Mouse (Mus musculus) adrenal gland, adult 18-20 months (tissue): ENCODE data around the gene Ankfn1. TPM values are rescaled to one million over a fixed set of nuclear protein-coding genes. Genes with fewer than 3 reads are reported as not detected.

Source experiments
- DNase-seq, 2 experiments: peaks; one replicate each; pipeline ENCODE4 v3.0.0; 2021 to 2022; ENCODE audit warnings: low spot score in 2 of 2
- total RNA-seq, 2 experiments: library from RNA; stranded (reverse); gene quantifications; 1 replicate in 1 of 2; 2 replicates in 1 of 2; pipeline ENCODE4 v1.2.3; 2021

Ankfn1 gene
- total RNA-seq, 2 experiments from 2014 or later = 0.26 to 0.27 TPM

DNA sequence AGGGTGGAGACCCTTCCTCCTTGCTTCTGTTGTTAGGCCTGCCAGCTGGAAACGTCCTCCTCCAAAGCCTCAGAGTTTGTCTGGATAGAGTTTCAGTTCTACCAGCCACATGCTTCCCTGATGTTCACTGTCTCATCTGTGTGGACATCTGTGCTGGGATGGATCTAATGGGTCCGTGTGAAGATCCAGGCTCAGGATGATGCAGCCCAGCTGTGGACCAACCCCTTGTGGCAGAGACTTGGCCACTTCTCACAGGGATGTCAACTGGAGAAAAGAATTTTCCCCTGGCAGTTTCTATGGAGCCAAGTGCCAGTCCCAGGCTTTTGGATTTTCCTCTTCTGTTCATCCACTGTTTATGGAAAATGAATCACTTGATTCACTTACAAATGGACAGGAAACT is 100.5 kb downstream of the Ankfn1 start:
- DNase-seq = no peak

DNA sequence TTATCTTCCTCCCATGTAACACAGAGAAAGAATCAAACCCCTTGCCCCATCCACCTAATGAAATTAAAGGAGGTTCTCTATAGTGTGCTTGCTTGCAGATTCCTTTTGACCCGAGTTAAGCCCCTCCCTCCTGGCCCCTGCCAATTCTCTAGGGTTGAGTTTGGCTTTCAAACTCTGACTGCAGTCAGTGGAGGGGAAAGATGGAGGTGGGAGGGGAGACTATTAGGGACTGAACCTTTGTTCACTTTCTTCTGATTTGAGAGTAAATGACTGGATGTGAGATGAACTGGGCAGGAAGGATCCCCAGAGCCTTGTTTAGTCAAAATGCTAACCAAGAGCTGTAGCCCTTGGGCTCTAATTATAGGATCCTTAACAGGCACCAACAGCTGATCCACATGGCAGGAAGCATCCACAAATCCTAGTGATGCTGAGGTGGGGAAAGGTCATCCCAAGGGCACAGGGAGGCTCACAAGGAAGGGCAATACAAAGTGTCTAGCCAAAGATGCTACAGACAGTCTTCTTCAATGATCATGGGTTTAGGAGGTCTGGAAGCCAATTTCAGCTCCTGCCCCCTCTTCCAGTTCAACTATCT is 103.4 kb downstream of the Ankfn1 start:
- DNase-seq = no peak

DNA sequence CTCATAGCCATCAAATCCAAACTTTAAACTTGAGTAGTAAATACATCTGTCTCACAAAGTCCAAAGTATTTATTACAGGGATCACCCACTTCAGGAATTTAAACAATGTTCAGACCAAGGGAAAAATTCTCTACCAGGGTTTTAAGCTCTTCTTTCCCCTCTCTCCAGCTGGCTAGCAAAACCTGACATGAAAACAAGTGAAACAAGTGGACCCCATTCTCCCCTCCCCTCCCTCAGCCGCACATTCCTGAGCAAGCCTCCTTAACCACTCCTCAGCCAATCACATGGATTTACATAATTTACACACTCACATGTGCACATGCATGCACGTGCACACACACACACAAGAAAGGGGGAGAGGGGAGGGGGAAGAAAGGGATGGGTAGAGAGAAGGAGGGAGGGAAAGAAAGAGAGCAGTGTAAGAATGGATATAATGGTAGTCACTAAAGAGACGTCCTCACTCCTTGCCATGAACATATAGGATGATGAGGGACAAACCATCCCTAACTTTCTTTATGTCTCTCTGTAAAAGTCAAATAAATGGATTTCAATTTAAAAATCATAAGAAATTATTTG is 104.9 kb downstream of the Ankfn1 start:
- DNase-seq = no peak

GRCm38 (mm10) chr11:89665170-89665880 is 112.1 kb downstream of the Ankfn1 start:
- DNase-seq = no peak

GRCm38 (mm10) chr11:89659048-89659447 is 118.4 kb downstream of the Ankfn1 start:
- no peak for DNase-seq

DNA sequence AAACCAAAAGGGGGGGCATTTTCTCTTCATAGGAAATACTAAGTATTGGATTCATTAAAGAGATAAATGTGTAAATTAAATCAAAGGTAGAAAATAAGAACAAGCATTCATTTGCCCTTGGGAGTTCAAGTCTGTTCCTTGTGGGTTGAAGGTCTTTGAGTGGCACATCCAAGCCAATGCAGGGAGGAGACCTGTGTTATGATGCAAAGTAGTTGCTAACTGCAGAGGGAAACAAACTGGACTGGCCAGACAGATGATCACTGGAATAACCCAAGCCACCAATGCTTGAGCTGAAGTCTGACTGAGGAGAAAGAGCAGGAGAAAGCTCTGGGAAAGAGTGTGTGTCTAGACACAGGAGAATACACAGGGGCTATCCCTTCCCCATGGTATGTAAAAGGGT is 120.9 kb downstream of the Ankfn1 start:
- DNase-seq = no peak

DNA sequence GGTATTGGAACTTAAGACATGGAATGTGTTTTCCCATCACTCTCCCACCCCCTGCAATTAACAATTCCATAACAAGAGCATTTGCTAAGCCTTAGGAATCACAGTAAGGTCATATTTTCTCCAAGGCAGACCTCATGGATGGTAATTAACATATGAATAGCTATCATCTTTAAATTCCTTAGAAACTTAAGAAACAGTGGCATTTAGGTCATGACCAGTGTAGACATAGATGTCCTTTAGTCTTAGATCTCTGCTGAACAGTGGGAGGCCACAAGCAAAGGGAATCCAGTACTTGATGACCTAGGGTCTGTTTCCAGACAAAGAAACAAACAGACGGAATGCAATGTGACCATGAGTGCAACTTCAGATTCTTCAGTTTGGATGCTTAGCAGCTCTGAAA is 141.7 kb downstream of the Ankfn1 start:
- no peak for DNase-seq

DNA sequence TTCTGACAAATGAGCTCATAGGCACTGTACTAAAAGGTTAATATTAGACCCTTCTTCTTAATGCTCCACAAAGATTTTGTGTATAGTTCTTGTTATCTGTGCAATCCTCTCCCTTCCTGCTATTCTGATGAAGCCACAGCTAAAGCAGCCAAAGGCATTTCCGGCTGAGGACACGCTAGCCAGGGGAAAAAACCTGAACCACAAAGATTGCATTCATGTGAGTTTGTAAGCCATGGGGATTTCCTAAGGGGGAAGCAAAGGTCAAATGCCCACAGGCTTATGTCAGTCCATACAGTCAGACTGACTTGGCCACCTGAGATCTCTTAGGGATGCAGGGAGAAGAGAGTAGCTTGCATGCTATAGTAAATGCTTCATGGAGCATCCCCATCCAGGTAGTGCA is 146.1 kb downstream of the Ankfn1 start:
- no peak for DNase-seq

DNA sequence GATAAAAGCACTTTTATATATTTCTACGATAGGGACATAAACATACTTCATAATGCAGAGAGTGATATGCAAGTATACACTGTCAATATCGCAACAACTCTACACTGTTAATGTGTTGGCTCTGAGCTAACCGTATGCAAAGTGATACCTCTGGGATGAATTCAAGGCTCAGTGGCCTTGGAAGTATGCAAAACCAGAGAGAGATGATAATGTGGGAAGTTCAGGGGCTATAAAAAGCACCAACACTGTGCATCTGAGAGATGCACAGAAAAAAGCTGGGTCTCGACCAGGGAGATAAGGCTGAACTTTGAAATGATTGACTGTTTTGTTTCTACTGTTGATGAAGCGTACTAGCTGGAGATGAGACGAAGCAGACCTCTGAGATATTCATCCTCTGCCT is 148.9 kb downstream of the Ankfn1 start:
- DNase-seq = no peak

DNA sequence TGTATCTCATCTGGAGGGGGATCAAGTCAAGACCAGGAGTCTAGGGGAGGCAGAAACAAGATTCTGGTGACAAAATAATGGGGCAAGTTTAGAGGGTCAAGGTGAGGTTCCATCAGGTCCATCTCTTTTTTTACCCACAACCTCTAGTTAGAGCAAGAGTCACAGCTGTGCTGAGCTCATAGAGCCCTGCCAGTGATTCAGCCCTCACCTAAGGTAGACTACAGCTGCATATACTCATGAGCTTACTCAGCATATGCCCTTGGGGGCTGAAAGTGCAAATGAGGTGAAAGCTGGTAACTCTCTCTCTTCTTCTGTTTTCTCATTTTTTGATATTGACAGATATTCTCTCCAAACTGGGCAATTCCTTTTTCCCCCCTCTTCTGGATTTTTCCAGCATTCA is 150.2 kb downstream of the Ankfn1 start:
- no peak for DNase-seq

DNA sequence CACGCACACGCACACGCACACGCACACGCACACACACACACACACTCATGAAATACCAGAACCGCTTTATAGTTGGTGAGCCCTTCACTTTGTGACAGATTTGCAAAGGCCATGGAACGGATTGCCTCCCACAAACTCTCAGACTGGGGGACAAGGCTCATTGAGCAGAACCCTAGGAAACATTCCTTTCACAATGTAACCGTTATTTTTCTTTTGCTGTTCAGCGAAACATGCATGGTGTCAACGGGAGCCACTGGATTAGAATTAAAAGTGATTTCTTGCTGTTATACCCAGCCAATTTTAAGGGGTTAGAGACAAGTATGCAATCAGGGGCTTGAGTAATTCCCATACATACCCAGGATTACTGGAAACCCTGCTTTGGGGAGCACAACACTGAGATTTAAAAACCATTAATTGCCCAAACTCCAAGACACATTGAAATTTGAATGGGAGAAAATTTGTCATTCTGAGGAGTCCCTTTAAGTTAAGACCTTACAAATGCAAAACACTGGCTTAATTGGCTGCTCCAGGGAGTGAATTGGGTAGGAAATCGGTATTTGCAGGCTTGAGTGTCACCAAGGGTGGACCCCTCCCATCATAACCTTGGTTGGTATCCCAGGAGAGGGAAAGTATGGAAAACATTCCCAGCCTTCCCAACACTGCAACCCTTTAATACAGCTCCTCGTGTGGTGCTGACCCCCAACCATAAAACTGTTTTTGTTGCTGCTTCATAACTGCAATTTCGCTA is 153.6 kb downstream of the Ankfn1 start:
- DNase-seq = no peak

DNA sequence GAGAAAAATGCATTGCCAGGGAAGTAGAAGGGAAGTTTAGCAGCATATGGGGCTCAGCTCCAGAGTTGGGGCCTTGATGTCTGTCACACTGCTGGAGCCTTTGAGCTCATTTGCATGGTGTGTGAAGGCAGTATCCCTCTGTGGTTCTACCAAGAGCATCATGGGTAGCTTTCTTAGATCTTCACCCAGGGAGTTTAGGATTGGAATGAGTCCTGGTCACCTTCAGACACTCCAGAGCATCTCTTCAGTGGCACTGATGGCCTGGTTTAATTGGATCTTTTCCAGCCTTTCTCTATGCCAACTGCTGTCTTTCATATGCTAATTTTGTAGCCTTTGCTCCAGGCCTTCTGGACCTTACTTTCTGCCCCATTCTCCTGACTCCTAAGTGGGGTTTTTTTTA is 157.5 kb downstream of the Ankfn1 start:
- DNase-seq = no peak

- DNase-seq = no peak
Observed at GRCm38 (mm10) chr11:89615806-89616205, 161.6 kb downstream of the Ankfn1 start.

DNA sequence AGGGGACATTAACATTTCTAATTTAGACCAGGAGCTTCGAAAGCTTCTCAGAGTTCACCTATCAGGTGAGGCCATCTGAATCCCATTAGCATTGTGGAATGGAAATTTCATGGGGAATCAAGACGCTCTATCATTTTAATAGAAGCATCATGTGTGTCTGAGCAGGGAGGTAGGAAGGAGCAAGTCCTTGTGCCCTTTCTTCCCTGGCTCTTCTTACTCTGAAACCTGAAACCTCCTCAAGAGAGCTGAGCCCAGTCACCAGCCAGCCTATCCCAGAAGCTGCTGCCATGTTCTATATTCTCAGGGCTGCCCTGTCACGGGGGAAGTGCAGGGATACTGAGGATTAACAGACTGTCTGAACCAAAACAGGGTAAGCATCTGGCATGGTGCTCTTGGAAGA is 165.9 kb downstream of the Ankfn1 start:
- no peak for DNase-seq

GRCm38 (mm10) chr11:89608071-89608470 is 169.4 kb downstream of the Ankfn1 start:
- no peak for DNase-seq

DNA sequence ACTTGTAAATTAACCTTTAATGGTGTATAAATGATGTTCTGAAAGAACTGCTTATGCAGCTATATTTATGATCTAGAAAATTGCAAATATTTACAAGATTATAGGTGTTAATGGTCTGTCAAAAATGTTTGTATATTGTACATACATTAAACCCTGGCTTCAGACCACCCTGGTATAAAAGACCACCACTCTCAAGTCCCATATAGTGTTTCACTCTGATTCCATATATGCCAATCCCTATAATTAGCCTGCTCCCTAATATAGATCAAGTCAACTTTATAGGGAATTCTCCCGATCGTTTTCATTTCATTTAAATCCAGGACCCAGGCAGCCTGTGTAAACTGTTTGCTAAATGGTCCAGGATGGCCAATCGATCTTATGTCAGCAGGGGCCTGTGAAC is 170.2 kb downstream of the Ankfn1 start:
- DNase-seq = no peak

- DNase-seq = no peak
Observed at GRCm38 (mm10) chr11:89606346-89606745, 171.1 kb downstream of the Ankfn1 start.

DNA sequence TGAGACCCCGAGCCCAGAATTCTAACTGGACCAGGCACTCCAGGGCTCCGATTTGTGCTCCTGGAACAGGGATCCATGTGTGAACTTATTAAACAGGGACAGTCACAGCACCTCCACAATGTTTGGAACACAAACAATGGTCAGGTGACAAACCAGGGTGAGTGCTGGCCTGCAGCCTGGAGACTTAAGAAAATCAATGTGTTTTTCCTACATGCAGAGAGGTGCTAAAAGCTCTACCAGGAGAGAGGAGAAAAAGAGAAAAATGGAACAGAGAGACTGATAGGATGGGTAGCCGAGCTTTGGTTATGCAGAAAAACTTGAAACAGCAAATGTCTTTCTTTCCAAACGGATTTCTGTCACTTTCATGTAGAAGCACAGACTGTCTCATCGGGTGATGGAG is 174.5 kb downstream of the Ankfn1 start:
- no peak for DNase-seq

GRCm38 (mm10) chr11:89600921-89601515 is 176.4 kb downstream of the Ankfn1 start:
- DNase-seq = no peak

GRCm38 (mm10) chr11:89590273-89590874 is 187.1 kb downstream of the Ankfn1 start:
- DNase-seq = no peak

- DNase-seq = no peak
Observed at GRCm38 (mm10) chr11:89586341-89586740, 191.1 kb downstream of the Ankfn1 start.
